Mouse (Mus musculus): ENCODE results near the gene Vmn2r-ps159. TPM values are rescaled to one million over a fixed set of nuclear protein-coding genes. Genes with fewer than 3 reads are reported as not detected.
"Not testable (repeated sequence)": the region's sequence is repeated elsewhere in the genome, so short reads cannot be mapped to it uniquely, and the experiment has no call there.

Gene Vmn2r-ps159
- not detected in 2 replicates for polyA plus RNA-seq (2015; fragmentation: Nextera tagmentation; extraction: Ambion mirVana)

- ATAC-seq (ENCODE audit: low FRiP score, low TSS enrichment); H3K4me3 ChIP-seq (ENCODE audit: low read length); H3K4me2 ChIP-seq (replicated peaks; ENCODE audit: low read depth, low read length); H3K27me3 ChIP-seq (ENCODE audit: insufficient read depth, low read length); H3K27ac ChIP-seq (ENCODE audit: low read length); H3K9ac ChIP-seq (replicated peaks; ENCODE audit: low read length); H3K9me3 ChIP-seq (ENCODE audit: low read length); H3K4me1 ChIP-seq (ENCODE audit: insufficient read depth, low read length); H3K36me3 ChIP-seq (ENCODE audit: insufficient read depth, low read length): not testable (repeated sequence)
- WGBS = 76% methylated on average over 3 of the region's 3 CpGs
Observed at GRCm38 (mm10) chr4:156330803-156331202, at the start of gene Vmn2r-ps159. Gene Vmn2r-ps159 (plus strand): TSS chr4:156331103.

GRCm38 (mm10) chr4:156341601-156342504 lies 10.9 kb downstream of the Vmn2r-ps159 start:
- not testable (repeated sequence) for H3K4me2 ChIP-seq (replicated peaks; ENCODE audit: low read depth, low read length); H3K4me1 ChIP-seq (ENCODE audit: insufficient read depth, low read length); H3K27ac ChIP-seq (ENCODE audit: low read length); H3K4me3 ChIP-seq (ENCODE audit: low read length); H3K36me3 ChIP-seq (ENCODE audit: insufficient read depth, low read length); H3K9ac ChIP-seq (replicated peaks; ENCODE audit: low read length); H3K27me3 ChIP-seq (ENCODE audit: insufficient read depth, low read length)
- WGBS = 86% methylated on average over 4 of the region's 4 CpGs
- peaks cover 17% of the 10 kb centered on the region for H3K9me3 ChIP-seq (ENCODE audit: low read length)
- peak; percentile 72 for ATAC-seq (ENCODE audit: low FRiP score, low TSS enrichment)

- WGBS = 89% methylated on average over 2 of the region's 2 CpGs
Observed at GRCm38 (mm10) chr4:156342569-156343325, 11.8 kb downstream of the Vmn2r-ps159 start.

GRCm38 (mm10) chr4:156343332-156343731 lies 12.4 kb downstream of the Vmn2r-ps159 start:
- Histone ChIP-seq H3K9me3 (ENCODE audit: low read length) (peaks cover 17% of the 10 kb centered on the region), H3K4me1 (ENCODE audit: insufficient read depth, low read length) (no peaks in the 10 kb centered on the region), H3K36me3 (ENCODE audit: insufficient read depth, low read length) (no peaks in the 10 kb centered on the region), H3K4me2 (replicated peaks; ENCODE audit: low read depth, low read length) (no peak overlapping the region), H3K4me3 (ENCODE audit: low read length) (no peak overlapping the region), H3K9ac (replicated peaks; ENCODE audit: low read length) (no peak overlapping the region), H3K27ac (ENCODE audit: low read length) (no peak overlapping the region), H3K27me3 (ENCODE audit: insufficient read depth, low read length) (no peaks in the 10 kb centered on the region)
- 88% methylated on average over 1 of the region's 1 CpGs for WGBS
- peak; percentile 56; the same call in 1 of the 2 replicates for ATAC-seq (ENCODE audit: low FRiP score, low TSS enrichment)

More at GRCm38 (mm10) chr4:156342569-156343325, 11.8 kb downstream of the Vmn2r-ps159 start:
- Histone ChIP-seq H3K27me3 (ENCODE audit: insufficient read depth, low read length) (no peaks in the 10 kb centered on the region), H3K9me3 (ENCODE audit: low read length) (peaks cover 17% of the 10 kb centered on the region), H3K36me3 (ENCODE audit: insufficient read depth, low read length) (no peaks in the 10 kb centered on the region), H3K4me1 (ENCODE audit: insufficient read depth, low read length) (no peaks in the 10 kb centered on the region), H3K27ac (ENCODE audit: low read length) (no peak overlapping the region), H3K4me3 (ENCODE audit: low read length) (no peak overlapping the region), H3K9ac (replicated peaks; ENCODE audit: low read length) (no peak overlapping the region), H3K4me2 (replicated peaks; ENCODE audit: low read depth, low read length) (no peak overlapping the region)
- ATAC-seq (ENCODE audit: low FRiP score, low TSS enrichment) = peak; percentile 77

GRCm38 (mm10) chr4:156356756-156357437 lies 26.0 kb downstream of the Vmn2r-ps159 start:
- not testable (repeated sequence) for H3K9me3 ChIP-seq (ENCODE audit: low read length); H3K27me3 ChIP-seq (ENCODE audit: insufficient read depth, low read length); H3K4me3 ChIP-seq (ENCODE audit: low read length); H3K9ac ChIP-seq (replicated peaks; ENCODE audit: low read length); H3K36me3 ChIP-seq (ENCODE audit: insufficient read depth, low read length); H3K4me2 ChIP-seq (replicated peaks; ENCODE audit: low read depth, low read length); H3K4me1 ChIP-seq (ENCODE audit: insufficient read depth, low read length); H3K27ac ChIP-seq (ENCODE audit: low read length)
- ATAC-seq (ENCODE audit: low FRiP score, low TSS enrichment) = peak; percentile 85; the same call in 1 of the 2 replicates
- 73% methylated on average over 3 of the region's 3 CpGs for WGBS

Other genes starting within 250 kb of the Vmn2r-ps159 start
- 48.3 and 48.7 TPM in 2 replicates for gene 9430015G10Rik, start 221.1 kb upstream of the Vmn2r-ps159 start, polyA plus RNA-seq (2015; fragmentation: Nextera tagmentation; extraction: Ambion mirVana)
- 0.19 and 0.32 TPM in 2 replicates for gene Rnf223, start 200.6 kb upstream of the Vmn2r-ps159 start, polyA plus RNA-seq (2015; fragmentation: Nextera tagmentation; extraction: Ambion mirVana)
- 109 and 111 TPM in 2 replicates for gene Agrn, start 133.6 kb upstream of the Vmn2r-ps159 start, polyA plus RNA-seq (2015; fragmentation: Nextera tagmentation; extraction: Ambion mirVana)
- 2.2 and 2.8 TPM in 2 replicates for gene Isg15, start 130.3 kb upstream of the Vmn2r-ps159 start, polyA plus RNA-seq (2015; fragmentation: Nextera tagmentation; extraction: Ambion mirVana)
- gene AW011738, start 127.8 kb upstream of the Vmn2r-ps159 start, polyA plus RNA-seq (2015; fragmentation: Nextera tagmentation; extraction: Ambion mirVana) = 8.1 and 8.7 TPM in 2 replicates
- 0.70 and 0.90 TPM in 2 replicates for gene Perm1, start 115.2 kb upstream of the Vmn2r-ps159 start, polyA plus RNA-seq (2015; fragmentation: Nextera tagmentation; extraction: Ambion mirVana)
- gene Plekhn1, start 96.2 kb upstream of the Vmn2r-ps159 start, polyA plus RNA-seq (2015; fragmentation: Nextera tagmentation; extraction: Ambion mirVana) = 22.3 and 24.1 TPM in 2 replicates
- gene Noc2l, start 95.1 kb upstream of the Vmn2r-ps159 start, polyA plus RNA-seq (2015; fragmentation: Nextera tagmentation; extraction: Ambion mirVana) = 70.2 and 81.1 TPM in 2 replicates
- 0.39 and 0.69 TPM in 2 replicates for gene Samd11, start 75.4 kb upstream of the Vmn2r-ps159 start, polyA plus RNA-seq (2015; fragmentation: Nextera tagmentation; extraction: Ambion mirVana)

All from kidney, embryonic 16.5 days (tissue).